Mouse (Mus musculus): ENCODE measurements around the gene Prss32.

DNA sequence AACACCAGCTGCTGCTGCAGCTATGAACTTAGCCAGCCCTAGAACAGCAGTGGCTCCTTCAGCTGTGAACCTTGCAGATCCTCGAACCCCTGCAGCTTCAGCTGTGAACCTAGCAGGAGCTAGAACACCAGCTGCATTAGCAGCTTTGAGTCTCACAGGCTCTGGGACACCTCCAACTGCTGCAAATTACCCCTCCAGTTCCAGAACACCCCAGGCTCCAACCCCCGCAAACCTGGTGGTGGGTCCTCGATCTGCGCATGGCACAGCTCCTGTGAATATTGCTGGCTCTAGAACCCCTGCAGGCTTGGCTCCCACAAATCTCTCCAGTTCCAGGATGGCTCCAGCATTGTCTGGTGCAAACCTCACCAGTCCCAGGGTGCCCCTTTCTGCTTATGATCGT is 22.9 kb upstream of the Prss32 start:
- TF ChIP-seq CTCF (conservative IDR thresholded peaks at IDR 0.05; ENCODE audit: low read length) (no peak), POU5F1 (IDR thresholded peaks at IDR 0.05; ENCODE audit: borderline replicate concordance, low read length) (no peak)

Measured in E14TG2a.4 (cell line).